Mouse (Mus musculus): ENCODE data around the gene Pus3. TPM values are rescaled to one million over a fixed set of nuclear protein-coding genes. Genes with fewer than 3 reads are reported as not detected.
A peak's percentile ranks its signal among the peaks of the same experiment; 100 is the strongest.

Gene Pus3
- polyA plus RNA-seq, 1 experiment from 2014 or later, result 17.2 TPM

DNA sequence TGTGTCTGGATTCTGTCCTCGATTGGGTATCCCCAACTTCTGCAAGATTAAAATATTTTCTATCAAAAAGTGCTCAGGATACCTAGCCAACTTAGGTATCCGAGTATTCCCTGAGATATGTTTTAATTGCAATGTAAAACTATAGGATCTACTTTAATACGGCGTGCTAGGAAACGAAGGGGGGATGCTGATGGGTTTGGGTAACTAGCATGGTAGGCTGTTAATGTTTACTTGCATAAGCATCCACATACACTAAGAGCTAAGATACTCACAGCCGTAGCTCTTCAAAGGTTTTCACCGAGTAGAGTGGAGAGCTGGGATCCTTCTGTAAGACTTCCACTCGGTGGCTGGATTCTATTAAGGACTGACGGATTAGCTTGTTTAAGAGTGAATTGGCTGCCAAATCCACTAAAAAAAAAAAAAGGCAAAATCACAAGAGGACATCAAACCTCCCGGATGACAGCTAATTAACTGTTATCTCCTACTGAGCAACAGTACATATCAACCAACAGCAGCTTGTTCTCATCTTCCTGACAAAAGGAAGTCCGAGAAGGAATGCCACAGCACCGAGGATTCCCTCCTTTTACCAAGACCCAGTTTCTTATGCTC is 1.8 kb upstream of the Pus3 start:
- no peak for ATAC-seq (ENCODE audit: low FRiP score, low read depth)
- H3K4me3 ChIP-seq, result no peak overlapping the region
- H3K9ac ChIP-seq, result no peak overlapping the region
- H3K27me3 ChIP-seq (replicated peaks), result no peaks in the 10 kb centered on the region
- peaks cover 8% of the 10 kb centered on the region for H3K36me3 ChIP-seq
- H3K4me2 ChIP-seq (replicated peaks), result no peak overlapping the region
- 88% methylated on average over 12 of the region's 12 CpGs for WGBS
- H3K9me3 ChIP-seq, result no peaks in the 10 kb centered on the region
- H3K4me1 ChIP-seq, result peaks cover 13% of the 10 kb centered on the region
- H3K27ac ChIP-seq, result no peak overlapping the region

DNA sequence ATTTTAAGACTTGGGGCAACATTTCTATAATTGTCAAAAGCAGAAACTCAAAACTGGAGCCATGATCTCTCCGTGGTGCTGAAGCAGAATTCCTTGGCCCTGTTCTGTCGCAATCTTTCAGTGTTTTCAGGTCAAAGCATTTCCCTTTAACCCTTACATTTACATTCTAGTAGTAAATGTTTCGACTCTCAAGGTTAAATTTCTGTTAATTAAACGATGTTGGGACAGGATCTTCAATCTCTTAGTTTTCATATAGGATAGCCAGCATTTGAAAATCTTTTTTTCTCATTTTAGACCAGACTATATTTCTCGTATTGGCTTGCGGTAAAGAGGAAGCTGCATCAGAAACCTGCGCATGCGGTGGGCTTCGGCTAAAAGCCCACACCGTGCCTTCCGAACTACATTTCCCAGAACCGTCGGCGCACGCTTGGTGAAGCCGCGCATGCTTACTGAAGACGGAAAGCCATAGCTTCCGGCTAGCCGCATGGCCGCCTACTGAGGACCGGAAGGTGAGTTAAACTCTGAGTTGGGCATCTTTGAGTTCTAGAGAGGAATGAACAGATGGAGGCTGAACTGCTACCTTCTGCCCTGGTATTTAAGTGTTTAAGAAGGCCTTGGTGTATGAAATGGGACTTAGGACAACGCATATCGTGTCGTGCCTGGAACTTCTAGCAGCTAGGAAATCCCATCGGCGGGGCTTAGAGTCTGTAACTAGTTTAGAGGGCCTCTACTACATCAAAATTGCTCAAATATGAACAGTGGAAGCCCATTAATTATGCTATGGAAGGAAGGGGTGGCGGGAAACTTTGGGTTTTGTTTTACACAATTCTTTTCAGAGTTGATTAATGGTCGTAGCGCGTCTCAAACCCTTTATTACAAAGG is 855 bp downstream of the Pus3 start:
- peak overlapping the region; percentile 37; the same call in 1 of the 2 replicates for H3K27ac ChIP-seq

DNA sequence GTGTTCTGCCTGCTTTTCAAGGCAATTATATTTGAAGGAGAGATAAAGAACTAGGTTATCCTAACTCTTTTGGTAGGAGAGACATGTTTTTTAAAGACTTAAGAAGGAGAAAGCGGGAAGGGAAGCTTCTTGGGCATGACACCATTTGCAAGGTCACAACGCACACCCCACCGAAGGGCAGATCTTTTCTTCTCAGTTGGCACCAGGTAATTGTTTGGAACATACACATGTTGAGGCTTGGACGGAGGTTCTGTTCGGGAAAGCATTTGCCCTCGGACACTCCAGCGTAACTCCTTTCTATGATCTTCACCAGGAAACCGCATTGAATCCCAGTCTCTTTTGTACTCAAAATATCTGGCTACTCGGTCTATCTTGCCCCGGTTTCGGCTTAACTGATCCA is 2.7 kb downstream of the Pus3 start:
- H3K4me1 ChIP-seq, result peaks cover 13% of the 10 kb centered on the region
- peaks cover 30% of the 10 kb centered on the region for H3K36me3 ChIP-seq
- no peaks in the 10 kb centered on the region for H3K27me3 ChIP-seq (replicated peaks)
- no peak overlapping the region for H3K4me2 ChIP-seq (replicated peaks)
- no peaks in the 10 kb centered on the region for H3K9me3 ChIP-seq
- 96% methylated on average over 11 of the region's 11 CpGs for WGBS
- no peak overlapping the region for H3K9ac ChIP-seq
- H3K4me3 ChIP-seq, result no peak overlapping the region
- no peak overlapping the region for H3K27ac ChIP-seq
- no peak for ATAC-seq (ENCODE audit: low FRiP score, low read depth)

More for the DNA sequence above, 855 bp downstream of the Pus3 start:
- H3K36me3 ChIP-seq, result peaks cover 15% of the 10 kb centered on the region
- 1% methylated on average over 31 of the region's 31 CpGs for WGBS
- H3K27me3 ChIP-seq (replicated peaks), result no peaks in the 10 kb centered on the region
- H3K9ac ChIP-seq, result peak overlapping the region; percentile 60
- peaks cover 13% of the 10 kb centered on the region for H3K4me1 ChIP-seq
- H3K4me2 ChIP-seq (replicated peaks), result peak overlapping the region; percentile 92
- H3K9me3 ChIP-seq, result no peaks in the 10 kb centered on the region
- peak overlapping the region; percentile 68 for H3K4me3 ChIP-seq
- peak; percentile 93 for ATAC-seq (ENCODE audit: low FRiP score, low read depth)

DNA sequence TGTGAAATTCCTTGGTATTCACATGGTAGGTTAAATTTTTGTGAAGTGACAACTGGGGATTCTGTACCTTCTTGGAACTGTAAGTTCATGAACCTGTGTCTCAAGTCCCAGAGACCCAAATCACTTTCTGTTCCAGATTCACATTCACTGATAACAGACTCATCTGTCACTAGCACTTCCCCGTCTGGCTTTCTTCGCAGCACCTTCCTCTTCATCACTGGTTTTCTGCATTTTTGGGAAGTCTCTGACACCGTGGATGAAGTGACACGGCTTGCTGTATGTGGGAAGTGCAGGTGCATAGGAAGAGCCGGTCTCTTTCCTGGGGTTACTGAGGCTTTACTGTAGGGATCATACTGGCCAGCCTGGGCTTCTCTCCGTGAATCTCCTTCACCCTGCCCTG is 3.2 kb downstream of the Pus3 start:
- Histone ChIP-seq H3K9ac (no peak overlapping the region), H3K27ac (no peak overlapping the region), H3K4me1 (peaks cover 13% of the 10 kb centered on the region), H3K9me3 (no peaks in the 10 kb centered on the region), H3K4me2 (replicated peaks) (no peak overlapping the region), H3K27me3 (replicated peaks) (no peaks in the 10 kb centered on the region), H3K4me3 (no peak overlapping the region), H3K36me3 (peaks cover 30% of the 10 kb centered on the region)
- WGBS, result 95% methylated on average over 6 of the region's 6 CpGs
- ATAC-seq (ENCODE audit: low FRiP score, low read depth), result no peak

DNA sequence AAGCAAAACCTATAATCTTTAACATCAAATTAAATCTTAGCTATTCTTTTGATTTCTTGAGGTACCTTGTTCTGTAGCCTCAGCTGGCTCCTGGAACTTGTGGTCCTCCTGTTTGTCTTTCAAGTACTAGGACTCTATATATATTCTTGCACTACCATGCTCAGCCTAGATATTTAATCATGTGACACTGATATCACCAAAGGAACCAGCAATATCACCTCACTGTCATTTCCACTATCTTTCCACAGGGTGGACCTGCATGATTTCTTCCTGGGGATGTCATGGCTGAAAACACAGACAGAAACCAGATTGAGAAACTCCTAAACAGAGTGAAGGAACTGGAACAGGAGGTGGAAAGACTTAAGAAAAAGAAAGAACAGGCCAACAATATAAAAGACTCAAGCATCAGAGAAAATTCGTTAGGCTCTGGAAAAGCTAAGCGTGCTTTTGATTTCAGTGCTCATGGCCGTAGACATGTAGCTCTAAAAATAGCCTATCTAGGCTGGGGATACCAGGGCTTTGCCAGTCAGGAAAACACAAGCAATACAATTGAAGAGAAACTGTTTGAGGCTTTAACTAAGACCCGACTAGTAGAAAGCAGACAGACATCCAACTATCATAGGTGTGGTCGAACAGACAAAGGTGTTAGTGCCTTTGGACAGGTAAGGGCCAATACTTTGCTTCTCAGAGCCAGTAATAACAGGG is 6.3 kb downstream of the Pus3 start:
- ATAC-seq (ENCODE audit: low FRiP score, low read depth), result no peak
- no peak overlapping the region for H3K4me2 ChIP-seq (replicated peaks)
- H3K9me3 ChIP-seq, result no peaks in the 10 kb centered on the region
- H3K27me3 ChIP-seq (replicated peaks), result no peaks in the 10 kb centered on the region
- no peak overlapping the region for H3K9ac ChIP-seq
- H3K27ac ChIP-seq, result no peak overlapping the region
- WGBS, result 91% methylated on average over 5 of the region's 5 CpGs
- H3K4me3 ChIP-seq, result no peak overlapping the region
- peaks cover 13% of the 10 kb centered on the region for H3K4me1 ChIP-seq
- H3K36me3 ChIP-seq, result peaks cover 35% of the 10 kb centered on the region

DNA sequence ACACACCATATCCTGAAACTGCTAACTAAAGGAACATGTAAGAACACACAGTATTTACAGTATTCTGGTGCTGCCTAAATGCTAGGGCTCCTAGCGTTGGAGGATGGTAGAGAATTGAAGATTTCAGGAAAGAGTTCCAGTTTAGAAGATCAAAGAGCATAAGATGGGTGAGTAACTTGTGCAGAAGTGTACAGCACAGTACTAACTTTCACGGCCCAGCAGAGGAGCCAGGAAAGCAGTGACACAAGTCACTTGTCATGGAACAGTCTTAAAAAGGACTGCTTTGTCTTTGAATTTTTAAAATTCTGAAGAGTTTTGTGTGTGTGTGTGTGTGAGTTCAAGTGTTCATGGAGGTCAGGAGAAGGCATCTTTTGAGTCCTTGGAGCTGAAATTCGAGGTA is 9.6 kb downstream of the Pus3 start:
- Histone ChIP-seq H3K9me3 (no peaks in the 10 kb centered on the region), H3K4me2 (replicated peaks) (no peak overlapping the region), H3K36me3 (peaks cover 20% of the 10 kb centered on the region), H3K27ac (no peak overlapping the region), H3K4me3 (no peak overlapping the region), H3K9ac (no peak overlapping the region), H3K27me3 (replicated peaks) (no peaks in the 10 kb centered on the region), H3K4me1 (peaks cover 6% of the 10 kb centered on the region; the same call in 1 of the 2 replicates)
- WGBS, result 81% methylated on average over 3 of the region's 3 CpGs
- ATAC-seq (ENCODE audit: low FRiP score, low read depth), result no peak

DNA sequence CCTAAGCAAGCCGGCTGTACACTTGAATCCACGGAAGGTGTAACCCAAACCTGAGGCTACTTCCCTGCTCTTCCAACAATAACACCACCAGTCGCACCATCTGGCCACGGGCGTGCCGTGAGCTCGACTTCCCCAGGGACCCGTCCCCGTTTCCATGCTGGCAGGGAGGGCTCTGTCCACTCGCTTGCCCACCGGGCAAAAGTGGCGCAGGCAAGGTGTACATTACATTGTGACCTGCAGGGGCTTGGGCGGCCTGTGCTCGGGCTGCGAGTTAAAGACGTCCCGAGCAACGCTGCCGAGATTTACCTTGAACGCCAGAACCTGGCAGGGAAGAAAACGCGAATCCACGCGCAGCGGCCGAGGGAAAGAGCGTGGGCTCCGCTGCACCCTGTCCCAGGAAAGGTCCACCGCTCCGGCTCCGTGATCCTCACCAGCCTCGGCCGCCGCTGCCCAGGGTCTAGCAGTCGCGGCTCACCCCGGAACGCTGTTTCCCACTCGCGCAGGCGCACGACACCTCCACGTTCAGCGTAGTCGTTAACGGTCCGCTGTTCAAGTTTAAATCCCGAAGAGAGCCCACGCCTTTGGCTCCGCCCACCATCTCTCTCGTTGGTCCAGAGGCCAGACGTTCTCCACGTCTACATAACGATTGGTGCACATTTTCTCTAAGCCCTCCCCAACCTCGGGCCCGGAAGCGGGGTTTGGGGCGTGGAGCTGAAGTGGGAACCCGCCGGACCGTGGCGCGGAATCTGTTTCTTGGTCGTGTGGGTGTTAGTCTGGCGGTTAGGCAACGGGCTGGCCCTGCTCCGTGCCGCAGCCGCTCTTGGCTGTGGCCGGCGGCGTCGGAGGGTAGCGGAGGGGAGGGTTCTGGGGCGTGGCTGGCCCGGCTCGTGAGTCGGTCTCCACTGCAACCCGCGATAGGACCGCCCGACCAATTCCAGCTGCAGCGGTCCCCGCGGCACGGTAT is 11.5 kb downstream of the Pus3 start, which contains the start of the genes Pate2 and Hyls1:
Gene Pate2, plus strand, starts transcription at position 714 of the 964 bp plus-strand sequence.
Gene Hyls1, minus strand, starts transcription at position 828 of the 964 bp plus-strand sequence.
- peaks cover 6% of the 10 kb centered on the region for H3K27me3 ChIP-seq (replicated peaks)
- WGBS, result under 1% methylated on average over 86 of the region's 86 CpGs
- peak within 1 kb of the TSS; percentile 68 for H3K4me2 ChIP-seq (replicated peaks)

DNA sequence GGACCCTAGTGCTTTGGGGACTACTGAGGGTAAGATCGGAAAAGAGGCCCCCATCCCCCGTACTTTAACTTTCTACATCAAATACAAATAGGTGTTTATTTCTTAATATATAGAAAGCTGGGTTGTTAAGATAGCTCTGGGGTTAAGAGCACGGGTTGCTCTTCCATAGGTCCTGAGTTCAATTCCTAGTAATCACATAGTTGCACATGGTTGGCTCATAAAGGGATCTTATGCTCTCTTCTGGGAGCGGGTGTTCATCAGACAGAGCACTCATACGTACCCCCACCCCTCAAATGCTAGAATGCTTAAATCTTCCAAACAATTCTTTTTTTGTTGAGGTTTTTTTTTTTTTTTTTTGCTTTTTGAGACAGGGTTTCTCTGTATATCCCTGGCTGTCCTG is 12.3 kb downstream of the Pus3 start:
- Histone ChIP-seq H3K27me3 (replicated peaks) (peaks cover 6% of the 10 kb centered on the region), H3K4me3 (peak overlapping the region; percentile 72), H3K9ac (peak overlapping the region; percentile 61), H3K4me2 (replicated peaks) (peak overlapping the region; percentile 68), H3K27ac (no peak overlapping the region), H3K4me1 (peaks cover 6% of the 10 kb centered on the region), H3K9me3 (no peaks in the 10 kb centered on the region), H3K36me3 (peaks cover 8% of the 10 kb centered on the region)
- peak; percentile 23 for ATAC-seq (ENCODE audit: low FRiP score, low read depth)
- 12% methylated on average over 5 of the region's 5 CpGs for WGBS

More for the DNA sequence above, 11.5 kb downstream of the Pus3 start, which contains the start of the genes Pate2 and Hyls1:
- ATAC-seq (ENCODE audit: low FRiP score, low read depth), result peak; percentile 99
- no peaks in the 10 kb centered on the region for H3K9me3 ChIP-seq
- peak within 1 kb of the TSS; percentile 82 for H3K27ac ChIP-seq
- peak within 1 kb of the TSS; percentile 72 for H3K4me3 ChIP-seq
- H3K36me3 ChIP-seq, result peaks cover 17% of the 10 kb centered on the region
- H3K4me1 ChIP-seq, result peaks cover 6% of the 10 kb centered on the region
- peak within 1 kb of the TSS; percentile 78 for H3K9ac ChIP-seq

DNA sequence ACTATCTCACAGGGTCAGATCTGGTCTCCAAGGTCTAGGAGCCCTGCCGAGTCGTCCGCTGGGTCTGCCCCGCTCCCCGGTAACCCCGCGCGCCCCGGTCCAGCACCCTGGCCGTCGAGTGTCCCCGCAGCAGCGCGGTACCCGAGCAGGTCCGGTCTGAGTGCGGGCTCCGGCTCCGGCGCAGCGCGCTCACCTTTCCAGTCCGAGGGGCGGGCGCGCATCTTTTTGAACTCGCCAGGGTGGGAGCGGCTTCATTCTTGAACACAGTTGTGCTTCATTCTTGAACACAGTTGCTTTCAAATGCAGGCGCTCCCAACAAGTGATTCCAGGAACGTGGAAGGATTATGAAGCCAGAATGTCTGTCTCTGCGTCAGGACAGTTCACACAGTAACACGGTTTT is 16.0 kb downstream of the Pus3 start:
- peaks cover 6% of the 10 kb centered on the region for H3K27me3 ChIP-seq (replicated peaks)
- H3K9me3 ChIP-seq, result no peaks in the 10 kb centered on the region
- H3K27ac ChIP-seq, result no peak overlapping the region
- no peaks in the 10 kb centered on the region; the same call in 1 of the 2 replicates for H3K4me1 ChIP-seq
- H3K4me3 ChIP-seq, result peak overlapping the region; percentile 34
- peak overlapping the region; percentile 58 for H3K4me2 ChIP-seq (replicated peaks)
- peak overlapping the region; percentile 35; the same call in 1 of the 2 replicates for H3K9ac ChIP-seq
- H3K36me3 ChIP-seq, result no peaks in the 10 kb centered on the region
- WGBS, result 3% methylated on average over 32 of the region's 32 CpGs
- ATAC-seq (ENCODE audit: low FRiP score, low read depth), result no peak

DNA sequence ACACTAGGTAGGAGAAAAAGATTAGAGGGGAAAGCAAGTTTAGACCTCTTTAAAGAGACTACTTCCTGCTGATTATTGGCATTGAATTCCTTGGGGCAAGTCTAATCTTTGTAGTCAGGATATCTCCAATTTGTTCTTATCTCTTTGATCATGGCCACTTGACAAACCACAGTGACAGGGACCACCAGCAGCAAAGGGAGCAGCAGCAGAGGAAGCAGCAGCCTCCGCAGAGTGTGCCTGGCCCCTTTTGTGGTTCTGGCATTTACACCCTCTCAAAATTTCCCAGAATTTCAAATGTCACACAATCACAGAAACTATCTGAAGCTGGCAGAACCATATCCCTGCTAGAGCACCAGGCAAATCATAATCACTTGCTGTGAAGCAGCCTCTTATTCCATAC is 29.3 kb downstream of the Pus3 start:
- Histone ChIP-seq H3K9ac (no peak overlapping the region), H3K4me3 (no peak overlapping the region), H3K9me3 (no peaks in the 10 kb centered on the region), H3K4me1 (no peaks in the 10 kb centered on the region), H3K27me3 (replicated peaks) (no peaks in the 10 kb centered on the region), H3K4me2 (replicated peaks) (no peak overlapping the region), H3K27ac (no peak overlapping the region), H3K36me3 (no peaks in the 10 kb centered on the region)
- ATAC-seq (ENCODE audit: low FRiP score, low read depth), result no peak
- 88% methylated on average over 1 of the region's 1 CpGs for WGBS

DNA sequence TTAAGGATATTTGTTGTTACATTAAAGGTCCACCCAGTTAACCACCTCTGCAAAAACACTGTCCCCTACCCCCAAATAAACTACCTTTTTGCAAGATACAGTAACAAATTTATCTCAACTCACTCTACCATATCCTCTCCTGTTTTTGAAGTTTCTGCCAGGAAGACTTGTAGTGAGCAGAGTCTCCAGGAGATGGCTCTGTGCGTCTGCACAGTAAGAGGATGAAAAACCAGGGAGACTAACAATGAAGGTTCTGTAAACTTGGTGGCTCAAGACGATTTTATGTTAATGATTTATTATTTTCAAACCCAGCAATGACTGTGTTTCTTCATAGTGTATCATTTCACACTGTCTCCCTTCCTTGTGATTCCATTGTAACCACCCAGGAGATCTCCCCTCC is 34.5 kb downstream of the Pus3 start:
- no peaks in the 10 kb centered on the region for H3K9me3 ChIP-seq
- H3K4me2 ChIP-seq (replicated peaks), result no peak overlapping the region
- H3K4me3 ChIP-seq, result no peak overlapping the region
- WGBS, result 13% methylated on average over 2 of the region's 2 CpGs
- H3K27me3 ChIP-seq (replicated peaks), result no peaks in the 10 kb centered on the region
- H3K4me1 ChIP-seq, result no peaks in the 10 kb centered on the region
- no peak overlapping the region for H3K9ac ChIP-seq
- no peaks in the 10 kb centered on the region for H3K36me3 ChIP-seq
- no peak overlapping the region for H3K27ac ChIP-seq
- no peak for ATAC-seq (ENCODE audit: low FRiP score, low read depth)

Measured in neural tube, embryonic 12.5 days (tissue).